Mouse (Mus musculus): ENCODE data around the gene Fam222b.
"Not testable (repeated sequence)": the region's sequence is repeated elsewhere in the genome, so short reads cannot be mapped to it uniquely, and the experiment has no call there.

Fam222b gene

DNA sequence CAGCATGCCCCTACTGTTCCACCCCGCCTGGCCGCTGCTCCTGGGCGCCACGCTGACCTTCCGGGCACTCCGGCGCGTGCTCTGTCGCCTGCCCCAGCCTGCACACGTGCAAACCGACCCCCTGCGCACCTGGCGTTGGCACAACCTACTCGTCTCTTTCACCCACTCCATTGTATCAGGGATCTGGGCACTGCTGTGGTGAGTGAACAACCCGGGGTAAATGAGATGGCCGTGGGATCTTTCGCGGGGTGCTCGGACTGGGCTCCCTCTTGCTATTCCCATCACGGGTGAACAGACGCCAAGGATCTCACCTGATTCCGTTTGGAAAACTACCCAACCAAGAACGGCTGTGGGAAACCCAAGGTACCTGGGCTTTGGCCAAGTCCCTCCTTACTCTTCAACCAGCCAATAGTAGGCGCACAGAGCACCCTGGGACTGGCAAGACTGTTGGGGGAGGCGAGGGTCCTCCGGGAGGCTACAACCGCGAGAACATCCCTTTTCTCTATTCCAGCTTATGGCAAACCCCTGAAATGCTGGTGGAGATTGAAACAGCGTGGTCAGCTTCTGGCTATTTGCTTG lies 84.5 kb downstream of the Fam222b start:
- peak; percentile 93 for DNase-seq (ENCODE audit: low read depth, low spot score)

DNA sequence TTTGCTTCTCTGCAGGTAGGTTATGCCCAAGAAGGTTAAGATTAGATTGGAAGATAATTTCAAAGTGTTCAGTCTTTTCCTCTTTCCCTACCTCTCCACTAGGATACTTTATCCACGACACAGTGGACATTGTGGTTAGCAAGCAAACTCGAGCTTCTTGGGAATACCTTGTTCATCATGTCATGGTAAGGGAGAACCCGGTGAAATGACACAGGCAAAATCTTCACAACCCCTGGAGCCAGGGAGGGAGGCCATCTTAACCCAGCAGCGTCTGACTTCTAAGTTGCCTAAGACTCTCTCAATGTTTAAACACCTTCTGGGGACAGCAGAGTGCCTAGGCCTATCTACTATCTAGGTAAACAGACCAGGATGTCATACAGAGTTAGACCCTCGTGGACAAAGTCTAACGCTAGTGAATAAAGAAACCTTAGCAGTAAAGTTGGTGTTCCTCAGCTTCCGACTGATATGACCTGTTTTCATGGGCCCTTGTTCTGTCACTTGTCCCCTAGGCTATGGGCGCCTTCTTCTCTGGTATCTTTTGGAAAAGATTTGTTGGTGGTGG lies 85.1 kb downstream of the Fam222b start:
- no peak for DNase-seq (ENCODE audit: low read depth, low spot score)

DNA sequence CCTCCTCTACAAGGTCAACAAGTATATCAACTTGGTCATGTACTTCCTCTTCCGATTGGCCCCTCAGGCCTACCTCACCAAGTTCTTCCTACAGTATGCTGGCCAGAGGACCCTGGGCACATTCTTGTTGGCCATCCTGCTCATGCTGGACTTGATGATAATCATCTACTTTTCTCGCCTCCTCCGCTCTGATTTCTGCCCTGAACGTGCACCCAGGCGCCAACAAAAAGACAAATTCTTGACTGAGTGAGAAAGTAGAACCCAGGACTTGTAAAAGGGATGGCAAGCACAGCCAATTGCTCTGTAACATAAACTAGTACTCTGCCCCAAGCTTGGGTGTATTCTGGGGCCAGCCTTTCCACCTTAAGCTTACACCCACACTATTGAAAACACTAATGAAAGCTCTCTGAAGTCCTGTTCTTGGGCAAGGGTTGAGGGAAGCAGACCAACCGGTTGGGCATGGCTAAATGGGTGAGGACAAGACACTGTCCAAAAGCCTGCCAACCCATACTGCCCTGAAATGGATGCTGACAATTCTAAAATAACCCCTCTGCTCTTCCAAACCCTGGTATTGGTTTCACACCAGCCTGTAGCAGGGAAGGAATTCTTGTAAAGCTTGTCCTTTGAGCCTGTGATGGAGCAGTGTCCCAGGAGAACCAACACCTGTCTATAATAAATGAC lies 85.8 kb downstream of the Fam222b start:
- no peak for DNase-seq (ENCODE audit: low read depth, low spot score)

DNA sequence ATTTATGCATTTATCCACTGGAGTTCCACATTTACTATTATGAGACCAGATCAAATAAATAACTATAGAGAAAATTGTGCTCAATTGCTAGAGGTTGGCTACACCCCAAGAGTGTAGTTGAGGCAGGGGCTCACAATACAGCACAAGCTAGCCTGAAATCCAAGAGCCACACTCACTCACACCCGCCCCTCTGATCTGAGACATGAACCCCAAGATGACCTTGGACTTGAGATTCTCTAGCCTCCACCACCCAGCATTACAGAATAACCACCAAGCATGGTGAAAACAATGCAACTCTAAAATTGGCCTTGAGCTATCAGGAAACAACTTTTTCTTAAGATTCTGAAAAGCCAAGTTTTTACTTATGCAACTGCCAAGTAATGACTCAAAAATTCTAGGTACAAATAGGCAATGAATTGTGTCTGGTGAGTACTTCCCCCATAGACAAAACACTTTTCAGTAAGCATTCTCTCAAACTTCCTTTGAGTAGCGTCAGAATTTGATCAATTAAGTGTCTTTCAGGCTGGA lies 87.4 kb downstream of the Fam222b start:
- DNase-seq (ENCODE audit: low read depth, low spot score) = no peak

DNA sequence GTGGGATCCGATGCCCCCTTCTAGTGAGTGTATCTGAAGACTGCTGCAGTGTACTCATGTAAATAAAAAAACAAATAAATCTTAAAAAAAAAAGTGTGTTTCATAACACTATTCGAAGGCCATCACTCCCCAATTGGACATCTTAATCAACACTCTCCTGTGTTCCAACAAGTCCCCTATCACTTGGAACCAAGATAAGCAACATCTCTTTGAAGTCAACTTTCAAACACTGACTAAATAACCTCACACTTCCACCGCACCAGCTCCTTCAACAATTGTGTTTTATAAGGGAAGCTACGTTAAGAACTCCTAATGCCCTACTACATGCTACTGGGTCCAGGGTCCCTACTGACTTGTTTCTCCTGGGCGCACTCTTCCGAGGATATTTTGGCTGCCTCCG lies 88.0 kb downstream of the Fam222b start:
- DNase-seq (ENCODE audit: low read depth, low spot score) = no peak

DNA sequence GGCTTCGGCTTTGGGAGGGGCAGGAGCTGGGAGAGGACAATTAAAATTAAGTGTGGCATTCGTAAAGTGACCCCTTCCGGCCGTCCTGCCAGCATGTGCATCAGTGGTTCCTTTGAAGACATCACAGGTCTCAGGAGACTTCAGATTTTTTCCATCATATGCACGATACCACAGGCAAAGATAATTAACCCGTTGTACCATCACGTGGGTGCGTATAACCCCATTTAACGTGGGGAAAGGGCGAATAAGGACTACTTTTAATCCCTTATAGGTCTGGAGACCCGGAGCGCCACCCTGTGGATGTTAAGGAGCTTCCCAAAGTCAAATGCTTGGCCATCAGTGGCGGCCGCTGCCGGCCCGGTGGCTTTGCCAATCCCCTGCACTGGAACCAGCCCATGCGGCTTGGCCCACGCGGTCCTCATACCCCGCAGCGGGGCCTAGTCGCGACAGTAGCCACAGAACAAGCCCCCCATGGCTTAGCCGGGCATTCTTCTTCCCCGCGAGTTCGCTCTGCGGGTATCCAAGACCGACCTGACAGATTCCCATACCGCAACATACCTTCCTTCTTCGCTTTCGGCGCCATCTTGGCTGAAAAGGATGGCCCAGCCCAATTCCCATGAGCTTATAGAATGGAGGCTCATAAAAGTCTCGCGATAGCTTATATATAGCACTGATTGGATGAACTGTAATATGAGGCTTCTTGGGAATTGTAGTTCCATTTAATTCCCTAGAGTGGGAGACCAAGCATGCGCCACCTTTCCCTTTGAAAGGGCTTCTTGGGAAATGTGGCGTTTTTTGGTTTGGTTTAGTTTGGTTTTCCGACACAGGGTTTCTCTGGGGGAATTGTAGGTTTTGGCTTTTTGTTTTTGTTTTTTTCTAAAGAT lies 88.7 kb downstream of the Fam222b start, which contains the start of gene Rpl23a:
Gene Rpl23a (minus strand): TSS at position 624 of the 884 bp plus-strand sequence.
- peak; percentile 99 for DNase-seq (ENCODE audit: low read depth, low spot score)

DNA sequence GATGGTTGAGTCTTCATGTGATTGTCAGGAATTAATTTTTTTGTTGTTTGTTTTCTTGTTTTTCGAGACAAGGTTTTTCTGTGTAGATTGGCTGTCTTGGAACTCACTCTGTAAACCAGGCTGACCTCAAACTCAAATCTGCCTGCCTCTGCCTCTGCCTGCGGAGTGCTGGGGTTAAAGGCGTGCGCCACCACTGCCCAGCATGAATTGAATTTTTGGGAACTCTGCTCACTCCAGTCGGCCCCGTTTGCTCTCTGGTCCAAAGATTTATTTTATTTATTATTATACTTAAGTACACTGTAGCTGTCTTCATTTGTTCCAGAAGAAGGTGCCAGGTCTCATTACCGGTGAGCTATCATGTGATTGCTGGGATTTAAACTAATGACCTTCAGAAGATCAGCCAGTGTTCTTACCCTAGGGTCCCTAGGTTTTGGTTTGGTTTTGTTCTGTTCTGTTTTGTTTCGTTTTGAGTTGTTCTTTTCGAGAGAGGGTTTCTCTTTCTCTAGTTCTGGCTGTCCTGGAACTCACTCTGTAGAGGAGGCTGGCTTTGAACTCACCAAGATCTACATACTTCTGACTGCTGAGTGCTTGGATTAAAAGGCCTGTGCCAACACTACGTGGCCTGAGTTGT lies 89.5 kb downstream of the Fam222b start:
- DNase-seq (ENCODE audit: low read depth, low spot score) = peak; percentile 51

DNA sequence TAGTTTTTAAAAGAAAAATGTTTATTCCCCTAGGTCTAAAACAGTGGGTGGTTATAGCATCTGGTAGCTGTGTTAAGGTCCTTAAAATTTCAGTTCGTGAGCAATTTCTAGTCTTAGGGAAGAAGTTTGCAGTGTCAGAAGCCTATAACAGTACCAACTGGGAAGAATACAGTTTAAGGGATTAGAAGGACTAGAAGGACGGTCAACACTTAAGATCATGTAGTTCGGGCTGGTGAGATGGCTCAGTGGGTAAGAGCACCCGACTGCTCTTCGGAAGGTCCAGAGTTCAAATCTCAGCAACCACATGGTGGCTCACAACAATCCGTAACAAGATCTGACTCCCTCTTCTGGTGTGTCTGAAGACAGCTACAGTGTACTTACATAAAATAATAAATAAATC lies 90.2 kb downstream of the Fam222b start:
- not testable (repeated sequence) for DNase-seq (ENCODE audit: low read depth, low spot score)

DNA sequence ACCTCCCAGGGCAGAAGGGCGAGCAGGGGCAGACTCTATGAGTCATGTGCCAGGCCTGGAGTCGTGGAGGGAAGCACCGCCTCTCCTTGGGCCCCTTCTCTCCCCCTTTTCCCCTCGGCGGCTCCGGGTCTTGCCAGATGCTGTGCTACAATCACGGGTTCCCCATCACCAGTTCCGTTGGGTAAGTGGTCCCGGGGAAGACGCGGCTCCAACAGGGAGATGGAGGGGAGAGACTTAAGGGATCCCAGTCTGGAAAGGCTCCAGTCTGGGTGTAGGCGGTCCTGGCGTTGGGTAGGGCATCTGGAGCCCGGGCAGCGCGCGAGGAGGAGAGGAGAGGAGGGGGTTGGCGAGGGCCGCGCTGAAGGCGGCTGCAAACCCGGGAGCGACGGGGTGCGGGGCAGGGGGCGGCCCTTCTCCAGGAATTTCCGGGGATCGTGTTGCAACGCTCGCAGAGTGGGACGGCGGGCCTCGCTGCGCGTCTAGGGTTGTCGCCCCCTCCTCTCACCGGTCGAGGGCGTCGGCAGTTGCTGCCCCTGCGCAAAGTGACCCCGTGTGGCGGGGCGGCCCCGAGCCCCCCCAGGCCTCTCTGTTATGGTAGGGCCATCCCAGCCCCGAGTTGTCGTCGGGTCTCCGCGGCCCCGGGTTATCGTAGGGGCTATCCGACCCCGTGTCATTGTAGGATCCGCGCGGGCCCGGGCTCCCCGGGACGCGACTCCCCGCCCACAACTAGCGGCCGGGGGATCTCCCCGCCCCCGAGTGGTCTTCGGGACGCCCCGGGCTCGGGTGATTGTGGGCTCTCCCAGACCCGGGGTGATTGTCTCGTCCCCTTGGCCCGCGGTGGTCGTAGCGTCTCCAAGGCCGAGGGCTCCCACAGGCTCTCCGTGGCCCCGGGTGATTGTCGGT lies 94.1 kb downstream of the Fam222b start, which contains the start of gene Rab34:
Gene Rab34 (plus strand): TSS at position 100 of the 903 bp plus-strand sequence.
- peak; percentile 85 for DNase-seq (ENCODE audit: low read depth, low spot score)

DNA sequence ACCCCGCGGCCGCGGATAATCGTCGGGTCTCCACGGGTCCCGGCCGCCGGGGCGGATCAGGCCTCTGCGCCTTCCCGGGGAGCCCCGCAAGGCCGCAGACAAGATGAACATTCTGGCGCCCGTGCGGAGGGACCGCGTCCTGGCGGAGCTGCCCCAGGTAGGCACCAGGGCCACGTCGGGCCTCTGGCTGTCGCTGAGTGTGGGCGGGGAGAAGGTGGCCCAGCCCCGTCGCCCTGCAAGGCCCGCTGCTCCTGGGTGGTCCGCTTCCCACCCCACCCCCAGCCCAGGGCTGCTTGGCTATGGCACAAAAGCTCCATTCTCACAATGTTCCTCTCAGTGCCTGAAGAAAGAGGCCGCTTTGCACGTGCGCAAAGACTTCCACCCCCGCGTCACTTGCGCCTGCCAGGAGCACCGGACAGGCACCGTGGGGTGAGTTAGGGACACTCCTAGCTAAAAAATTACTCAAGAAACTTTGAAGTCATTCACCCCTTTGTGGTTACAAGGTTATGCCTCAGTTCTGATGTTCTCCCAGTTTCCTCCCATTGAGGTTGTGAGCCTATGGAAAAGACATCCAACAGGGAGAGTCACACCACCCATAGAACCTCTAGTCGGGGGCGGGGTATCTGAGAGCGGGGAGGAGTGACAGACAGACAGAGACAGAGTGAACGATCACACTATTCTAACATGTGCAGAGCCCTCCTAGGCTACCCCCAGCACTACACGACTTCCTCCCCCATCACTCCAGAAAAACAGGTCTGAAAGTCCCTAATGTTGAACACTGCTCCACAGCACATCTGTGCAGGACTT lies 95.0 kb downstream of the Fam222b start:
- DNase-seq (ENCODE audit: low read depth, low spot score) = peak; percentile 91

DNA sequence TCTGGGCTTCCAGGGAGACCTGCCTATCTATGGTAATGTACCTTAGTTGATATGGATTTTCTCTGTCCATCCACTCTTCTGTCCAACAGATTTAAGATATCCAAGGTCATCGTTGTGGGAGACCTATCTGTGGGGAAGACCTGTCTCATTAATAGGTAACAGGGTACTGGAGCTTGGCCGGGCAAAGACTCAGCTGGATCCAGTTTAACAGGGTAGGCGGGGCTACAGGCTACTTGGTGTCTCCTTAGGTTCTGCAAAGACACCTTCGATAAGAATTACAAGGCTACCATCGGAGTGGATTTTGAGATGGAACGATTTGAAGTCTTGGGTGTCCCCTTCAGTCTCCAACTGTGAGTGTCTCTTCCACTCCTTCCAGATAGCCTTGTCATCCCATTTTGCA lies 95.6 kb downstream of the Fam222b start:
- DNase-seq (ENCODE audit: low read depth, low spot score) = peak; percentile 39

DNA sequence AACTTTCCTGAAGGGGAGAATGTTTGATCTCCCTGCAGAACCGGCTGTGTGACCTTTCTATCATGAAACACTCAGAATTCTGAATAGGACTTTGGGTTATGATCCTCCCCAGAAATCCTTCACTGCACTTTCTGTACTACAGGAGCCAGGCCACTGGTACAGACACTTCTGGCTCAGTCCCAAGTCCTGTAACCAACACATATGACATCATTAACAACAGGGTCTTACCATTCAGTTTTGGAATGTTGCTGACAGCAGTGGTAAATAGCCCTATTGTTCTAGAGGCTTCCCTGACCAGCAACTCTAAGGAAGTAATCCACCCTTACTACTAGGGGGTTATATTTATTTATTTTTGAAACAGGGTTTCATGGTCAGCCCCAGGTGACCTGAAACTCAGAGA lies 98.7 kb downstream of the Fam222b start, which contains the start of gene Proca1:
Gene Proca1 (plus strand): TSS at position 280 of the 400 bp plus-strand sequence.
- DNase-seq (ENCODE audit: low read depth, low spot score) = no peak

DNA sequence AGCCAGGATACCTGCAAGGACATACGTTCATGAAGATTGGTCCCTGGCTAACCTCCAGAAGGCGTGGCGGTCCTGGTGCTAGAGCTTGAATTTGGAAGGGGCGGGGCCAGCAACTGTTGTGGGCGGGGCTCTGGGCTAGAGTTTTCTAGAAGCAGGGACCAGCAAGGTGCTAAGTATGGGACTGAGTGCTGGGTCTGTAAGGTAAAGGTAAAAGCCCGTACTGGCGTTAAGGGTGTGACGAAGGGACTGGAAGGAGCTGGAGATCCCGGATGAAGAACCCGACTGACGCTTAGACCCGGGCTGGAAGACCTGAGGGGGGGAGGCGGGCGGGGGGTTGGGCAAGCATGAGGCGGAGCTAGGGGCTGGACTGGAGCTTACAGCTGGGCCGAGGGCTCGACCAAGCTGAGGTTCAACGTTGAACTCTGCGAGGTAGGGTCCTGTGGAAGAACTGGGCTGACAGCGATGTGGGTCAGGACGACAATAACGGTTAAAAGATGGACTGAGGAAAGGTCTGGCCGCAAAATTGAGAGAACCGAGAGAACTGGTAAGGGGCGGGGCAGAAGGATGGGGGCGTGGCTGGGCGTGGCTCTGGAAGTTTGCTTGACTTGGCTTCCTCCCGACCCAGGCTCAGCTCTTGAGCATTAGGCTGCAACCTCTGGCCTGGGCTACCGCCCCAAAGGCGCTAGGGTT lies 100.1 kb downstream of the Fam222b start:
- DNase-seq (ENCODE audit: low read depth, low spot score) = peak; percentile 95

DNA sequence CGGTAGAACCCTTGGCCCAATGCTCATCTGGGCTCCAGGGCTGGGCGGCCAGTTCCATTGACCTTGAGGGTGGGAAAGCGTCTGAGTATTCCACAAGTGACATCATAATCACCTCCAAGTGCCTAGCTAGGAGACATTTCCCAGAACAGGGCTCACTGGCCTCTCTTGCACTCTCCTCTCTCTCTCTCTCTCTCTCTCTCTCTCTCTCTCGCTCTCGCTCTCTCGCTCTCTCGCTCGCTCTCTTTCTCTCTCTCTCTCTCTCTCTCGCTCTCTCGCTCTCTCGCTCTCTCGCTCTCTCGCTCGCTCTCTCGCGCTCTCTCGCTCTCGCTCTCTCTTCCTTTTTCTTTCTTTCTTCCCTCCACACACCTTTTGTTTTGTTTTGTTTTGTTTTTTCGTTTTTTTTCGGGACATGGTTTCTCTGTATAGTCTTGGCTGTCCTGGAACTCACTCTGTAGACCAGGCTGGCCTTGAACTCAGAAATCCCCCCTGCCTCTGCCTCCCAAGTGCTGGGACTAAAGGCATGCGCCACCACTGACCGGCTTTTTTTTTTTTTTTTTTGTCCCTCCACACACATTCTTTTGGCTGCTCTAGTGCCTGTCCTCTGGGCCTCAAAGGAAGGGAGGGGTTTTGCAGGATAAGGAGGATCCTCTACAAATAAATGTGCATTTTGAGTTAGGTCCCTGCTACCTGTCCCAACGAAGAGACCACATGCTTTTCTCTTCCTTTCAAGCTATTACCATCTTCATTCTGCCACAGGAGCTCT lies 100.8 kb downstream of the Fam222b start:
- DNase-seq (ENCODE audit: low read depth, low spot score) = peak; percentile 25

DNA sequence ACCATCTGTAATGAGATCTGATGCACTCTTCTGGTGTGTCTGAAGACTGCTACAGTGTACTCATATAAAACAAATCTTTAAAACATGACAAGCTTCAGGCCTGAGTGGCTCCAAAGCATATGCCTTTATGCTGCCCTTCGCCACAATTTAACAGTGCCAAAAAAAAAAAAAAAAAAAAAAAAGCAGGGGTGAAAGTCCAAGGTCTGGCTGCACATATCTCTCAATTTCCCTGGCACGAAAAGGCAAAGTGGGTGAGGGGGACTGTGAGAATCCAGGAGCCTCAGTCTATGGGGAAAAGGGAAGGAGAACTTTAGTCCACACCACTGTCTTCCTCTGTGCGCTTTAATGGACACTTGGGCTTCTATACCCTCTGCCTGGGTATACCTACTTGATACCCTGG lies 107.9 kb downstream of the Fam222b start:
- no peak for DNase-seq (ENCODE audit: low read depth, low spot score)

DNA sequence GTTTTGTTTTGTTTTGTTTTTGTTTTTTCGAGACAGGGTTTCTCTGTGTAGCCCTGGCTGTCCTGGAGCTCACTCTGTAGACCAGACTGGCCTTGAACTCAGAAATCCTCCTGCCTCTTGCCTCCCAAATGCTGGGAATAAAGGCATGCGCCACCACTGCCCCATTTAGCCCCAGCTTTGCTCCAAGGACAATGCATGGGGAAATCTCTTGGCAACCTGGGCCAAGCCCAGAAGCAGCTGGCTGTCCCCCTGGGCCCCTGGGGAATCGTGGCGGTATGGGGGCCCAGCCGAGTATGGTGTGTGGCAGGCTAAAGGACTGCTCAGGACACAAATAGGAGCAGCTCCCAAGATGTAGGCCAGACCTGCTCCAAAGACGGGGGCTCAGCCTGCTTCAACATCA lies 109.8 kb downstream of the Fam222b start:
- no peak for DNase-seq (ENCODE audit: low read depth, low spot score)

DNA sequence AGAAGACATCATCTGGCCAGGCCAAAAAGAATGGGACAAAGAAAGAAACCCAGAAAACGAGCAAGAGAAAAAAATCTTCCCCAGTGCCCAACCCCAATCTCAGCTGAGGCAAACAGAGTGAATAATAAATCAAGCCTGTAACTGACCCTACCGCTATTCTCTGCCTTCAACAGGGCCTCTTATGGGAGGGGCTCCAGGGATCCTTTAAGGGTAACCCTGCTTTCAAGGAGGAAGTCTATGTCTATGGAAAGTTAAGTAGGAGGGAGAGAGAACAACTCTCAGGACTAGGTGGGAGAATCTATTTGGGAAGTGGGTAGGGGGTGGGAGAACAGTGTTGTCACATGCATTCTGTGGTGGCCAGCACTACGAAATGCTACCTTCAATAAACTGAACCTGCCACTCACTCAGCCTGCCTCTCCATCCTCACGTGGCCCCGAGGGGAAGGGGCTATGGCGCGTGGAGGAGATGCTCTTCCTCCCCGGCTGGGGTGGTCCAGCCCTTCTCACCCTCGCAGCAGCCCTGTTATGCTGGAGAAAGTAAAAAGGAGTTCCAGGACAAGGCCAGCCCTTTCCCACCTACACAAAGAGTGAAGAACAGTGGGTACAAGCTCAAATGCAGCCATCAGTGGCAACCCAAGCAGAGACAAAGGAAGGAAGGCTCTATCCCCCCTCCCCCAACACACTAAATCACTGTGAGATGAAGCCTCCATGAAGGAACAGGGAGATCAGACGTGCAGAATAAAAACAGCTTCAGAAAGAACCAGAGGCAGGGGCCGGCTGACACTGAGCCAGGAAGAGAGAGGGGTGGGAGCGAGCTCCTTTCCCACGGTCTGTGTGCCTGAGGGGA lies 111.1 kb downstream of the Fam222b start:
- no peak for DNase-seq (ENCODE audit: low read depth, low spot score)
